Mouse (Mus musculus): ENCODE measurements around the gene Gm49337. TPM values are rescaled to one million over a fixed set of nuclear protein-coding genes. Genes with fewer than 3 reads are reported as not detected.

Gene Gm49337
- total and polyA plus RNA-seq, 3 experiments: not detected

GRCm38 (mm10) chr4:116143317-116143811 is 29.8 kb upstream of the Gm49337 start:
- Histone ChIP-seq H3K9ac (ENCODE audit: control insufficient read depth, low read depth, low read length, poor library complexity, severe bottlenecking) (no peak overlapping the region), H3K4me1 (ENCODE audit: control insufficient read depth in 1 of 2, insufficient read depth in 2 of 2, low read length in 2 of 2) (0 out of 4 replicates have a peak, but pooled peaks cover 0 to 3% of the 10 kb centered on the region in 2 experiments), H3K27ac (ENCODE audit: control insufficient read depth, low read depth, low read length) (no peak overlapping the region), H3K9me3 (replicated peaks; ENCODE audit: insufficient read depth, low read length) (no peaks in the 10 kb centered on the region), H3K36me3 (ENCODE audit: control insufficient read depth in 1 of 2, insufficient read depth in 2 of 2, low read length in 2 of 2) (no peaks in the 10 kb centered on the region), H3K4me3 (ENCODE audit: control insufficient read depth in 1 of 2, insufficient read depth in 1 of 2, low read depth in 2 of 2, low read length in 2 of 2) (peak overlapping the region; percentile 54 to 88; a peak in 2 of 4 replicates), H3K79me2 (ENCODE audit: control insufficient read depth, insufficient read depth, low read length, poor library complexity) (no peaks in the 10 kb centered on the region), H3K27me3 (ENCODE audit: control insufficient read depth in 1 of 2, insufficient read depth in 2 of 2, low read length in 2 of 2) (no peaks in the 10 kb centered on the region)
- TF ChIP-seq E2F4 (IDR thresholded peaks at IDR 0.05; ENCODE audit: borderline replicate concordance, low read depth, low read length) (no peak), USF1 (IDR thresholded peaks at IDR 0.05; ENCODE audit: low read depth, low read length) (no peak), NRF1 (IDR thresholded peaks at IDR 0.05; ENCODE audit: insufficient read depth, low read depth, low read length, poor library complexity, severe bottlenecking) (no peak), RAD21 (IDR thresholded peaks at IDR 0.05; ENCODE audit: low read depth, low read length) (no peak), SMC3 (IDR thresholded peaks at IDR 0.05; ENCODE audit: low read depth, low read length) (no peak), USF2 (IDR thresholded peaks at IDR 0.05; ENCODE audit: borderline replicate concordance in 1 of 2, insufficient read depth in 1 of 2, low read depth in 1 of 2, low read length in 2 of 2) (no peak), JUND (IDR thresholded peaks at IDR 0.05; ENCODE audit: low read depth, low read length) (no peak), ZMIZ1 (IDR thresholded peaks at IDR 0.05; ENCODE audit: low read depth, low read length) (no peak), ZC3H11A (IDR thresholded peaks at IDR 0.05; ENCODE audit: low read depth, low read length) (no peak), ZNF384 (IDR thresholded peaks at IDR 0.05; ENCODE audit: low read depth, low read length) (no peak), CTCF (IDR thresholded peaks at IDR 0.05 in 2 of 3, conservative IDR thresholded peaks at IDR 0.05 in 1 of 3; ENCODE audit: control insufficient read depth in 1 of 3, insufficient read depth in 1 of 3, low read depth in 2 of 3, low read length in 3 of 3, poor library complexity in 1 of 3, severe bottlenecking in 1 of 3) (no peak)
- no peak for DNase-seq (ENCODE audit: low read depth, low spot score)

GRCm38 (mm10) chr4:116143891-116144717 is 29.1 kb upstream of the Gm49337 start:
- peak; percentile 67 for DNase-seq (ENCODE audit: low read depth, low spot score)
- no peaks in the 10 kb centered on the region for H3K79me2 ChIP-seq (ENCODE audit: control insufficient read depth, insufficient read depth, low read length, poor library complexity)
- 0 out of 4 replicates have a peak, but pooled peaks cover 0 to 3% of the 10 kb centered on the region in 2 experiments for H3K4me1 ChIP-seq (ENCODE audit: control insufficient read depth in 1 of 2, insufficient read depth in 2 of 2, low read length in 2 of 2)
- H3K9me3 ChIP-seq (replicated peaks; ENCODE audit: insufficient read depth, low read length): no peaks in the 10 kb centered on the region
- peak overlapping the region; percentile 54 to 88 for H3K4me3 ChIP-seq (ENCODE audit: control insufficient read depth in 1 of 2, insufficient read depth in 1 of 2, low read depth in 2 of 2, low read length in 2 of 2)
- no peaks in the 10 kb centered on the region for H3K36me3 ChIP-seq (ENCODE audit: control insufficient read depth in 1 of 2, insufficient read depth in 2 of 2, low read length in 2 of 2)
- no peak overlapping the region for H3K27ac ChIP-seq (ENCODE audit: control insufficient read depth, low read depth, low read length)
- TF ChIP-seq MAZ (IDR thresholded peaks at IDR 0.05; ENCODE audit: low read depth, low read length): peak; percentile 92
- no peak for TF ChIP-seq ZNF384 (IDR thresholded peaks at IDR 0.05; ENCODE audit: low read depth, low read length)
- TF ChIP-seq EP300 (IDR thresholded peaks at IDR 0.05; ENCODE audit: low read depth in 1 of 2, low read length in 2 of 2): peak in 1 of 2 experiments; percentile 25; a peak in 1 of 4 replicates
- TF ChIP-seq MXI1 (IDR thresholded peaks at IDR 0.05; ENCODE audit: low read depth, low read length): peak; percentile 99
- peak; percentile 17; the same call in 1 of the 2 replicates for TF ChIP-seq UBTF (IDR thresholded peaks at IDR 0.05; ENCODE audit: borderline replicate concordance, insufficient read depth, low read depth, low read length)
- no peaks in the 10 kb centered on the region for H3K27me3 ChIP-seq (ENCODE audit: control insufficient read depth in 1 of 2, insufficient read depth in 2 of 2, low read length in 2 of 2)
- H3K9ac ChIP-seq (ENCODE audit: control insufficient read depth, low read depth, low read length, poor library complexity, severe bottlenecking): peak overlapping the region; percentile 59
